Mouse (Mus musculus): Measurements from ENCODE around the gene Gm6377.

Gm6377 gene

DNA sequence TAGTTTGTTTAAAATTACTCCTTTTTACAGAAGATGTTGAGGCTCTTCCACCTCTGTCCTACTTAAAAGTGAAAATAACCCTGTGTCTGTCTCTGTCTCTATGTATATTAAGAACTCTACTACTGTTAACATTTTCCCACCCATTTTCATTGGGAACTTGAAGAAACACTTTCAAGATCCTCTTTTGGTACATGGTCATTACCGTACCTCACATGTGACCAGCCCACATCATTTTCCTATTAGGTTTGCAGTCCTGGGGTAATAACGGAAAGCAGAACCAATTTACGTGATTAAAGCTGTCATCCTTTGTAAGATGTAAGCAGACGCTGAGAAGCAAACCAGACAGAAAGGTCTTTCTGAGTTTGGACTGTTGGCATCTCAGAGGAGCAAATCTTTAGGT lies at the start of gene Gm6377:
Gene Gm6377 (plus strand): TSS at position 289 of the 400 bp plus-strand sequence.
- no peak for DNase-seq

DNA sequence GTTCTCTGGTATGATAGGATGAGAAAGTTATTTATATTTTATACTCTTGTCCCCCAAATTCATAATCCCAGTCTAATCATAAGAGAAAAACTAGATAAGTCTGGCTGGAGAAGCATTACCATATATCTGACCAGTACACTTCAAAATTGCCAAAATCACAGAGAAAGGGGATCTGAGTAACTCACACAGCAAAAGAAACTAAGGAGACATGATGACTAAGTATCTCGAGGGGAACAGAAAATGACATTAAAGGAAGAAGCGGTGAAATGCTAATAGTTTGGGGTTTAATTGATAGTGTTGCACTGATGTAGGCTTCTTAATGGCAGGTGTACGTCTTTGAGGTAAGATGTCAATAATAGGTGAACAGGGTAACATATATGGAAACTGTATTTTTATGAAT lies 49.4 kb upstream of the Gm6377 start:
- no peak for DNase-seq

DNA sequence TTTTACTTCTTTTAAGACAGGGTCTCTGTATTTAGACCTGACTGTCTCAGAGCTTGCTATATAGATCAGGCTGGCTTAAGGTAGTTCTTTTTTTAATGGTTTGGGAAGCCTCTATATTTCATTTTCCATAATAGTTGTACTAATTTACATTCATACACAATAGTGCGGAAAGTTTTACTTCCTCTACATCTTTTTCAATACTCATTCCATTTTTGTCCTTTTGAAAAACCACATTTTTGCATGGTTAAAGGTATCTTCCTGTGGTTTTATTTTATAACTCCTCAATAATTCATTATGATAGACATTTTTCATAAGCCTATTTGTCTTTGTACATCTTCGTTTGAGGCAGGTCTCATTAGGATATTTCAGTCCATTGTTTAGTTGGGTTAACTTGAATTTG lies 45.3 kb upstream of the Gm6377 start:
- DNase-seq, result no peak

DNA sequence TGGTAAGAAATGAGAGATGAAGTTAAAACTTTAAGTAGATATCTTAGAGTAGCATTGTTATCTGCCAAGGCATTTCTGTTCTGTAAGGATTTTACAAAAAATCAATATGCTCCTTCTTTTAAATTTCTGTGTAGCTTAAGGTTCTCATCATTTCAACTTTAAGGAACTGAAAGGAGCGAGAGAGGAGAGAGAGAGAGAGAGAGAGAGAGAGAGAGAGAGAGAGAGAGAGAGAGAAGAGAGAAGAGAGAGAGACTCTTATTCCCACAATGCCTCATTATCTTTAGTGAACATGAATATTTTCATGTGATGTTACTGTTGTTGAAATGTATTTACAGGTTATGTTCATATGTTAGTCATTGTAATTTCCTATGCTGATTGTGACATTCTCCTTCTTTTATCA lies 36.2 kb upstream of the Gm6377 start:
- no peak for DNase-seq

DNA sequence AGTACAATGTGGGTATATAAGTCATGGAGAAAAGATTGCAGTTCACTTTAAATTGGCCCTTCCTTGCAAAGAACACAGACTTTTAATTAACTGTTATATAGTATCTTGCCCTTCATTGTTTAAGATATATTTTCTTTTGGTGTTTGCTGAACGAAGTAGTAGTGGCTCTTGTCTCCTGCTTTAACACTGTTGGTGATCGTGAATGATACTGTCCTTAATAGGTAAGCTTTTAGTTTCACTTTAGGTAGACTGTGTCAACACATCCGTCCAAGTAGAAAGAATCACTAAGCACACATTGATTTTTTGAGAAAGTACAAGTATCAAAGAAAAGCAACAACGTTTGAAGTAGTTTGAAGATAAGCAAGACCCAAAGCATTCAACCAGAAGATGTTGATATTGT lies 35.7 kb upstream of the Gm6377 start:
- DNase-seq, result no peak

DNA sequence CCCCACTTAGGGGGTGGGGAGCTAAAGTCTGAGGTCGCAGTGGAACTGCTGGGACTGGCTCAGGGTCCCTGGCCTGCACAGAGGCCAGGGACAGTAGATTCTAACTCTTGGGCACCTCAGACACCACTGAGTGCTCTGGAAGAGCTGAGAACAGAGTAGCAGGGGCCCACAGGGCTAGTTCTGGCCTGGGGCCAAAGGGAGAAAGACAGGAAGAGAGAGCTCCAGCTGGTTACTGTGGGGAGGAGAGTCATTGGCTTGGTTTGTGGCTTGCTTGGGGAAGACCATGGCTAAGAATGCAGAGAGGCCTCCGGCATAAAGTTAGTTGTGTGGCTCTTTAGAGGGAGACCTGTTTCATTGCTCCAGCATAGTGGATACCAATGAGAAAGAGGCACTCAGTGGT lies 21.5 kb upstream of the Gm6377 start:
- no peak for DNase-seq

DNA sequence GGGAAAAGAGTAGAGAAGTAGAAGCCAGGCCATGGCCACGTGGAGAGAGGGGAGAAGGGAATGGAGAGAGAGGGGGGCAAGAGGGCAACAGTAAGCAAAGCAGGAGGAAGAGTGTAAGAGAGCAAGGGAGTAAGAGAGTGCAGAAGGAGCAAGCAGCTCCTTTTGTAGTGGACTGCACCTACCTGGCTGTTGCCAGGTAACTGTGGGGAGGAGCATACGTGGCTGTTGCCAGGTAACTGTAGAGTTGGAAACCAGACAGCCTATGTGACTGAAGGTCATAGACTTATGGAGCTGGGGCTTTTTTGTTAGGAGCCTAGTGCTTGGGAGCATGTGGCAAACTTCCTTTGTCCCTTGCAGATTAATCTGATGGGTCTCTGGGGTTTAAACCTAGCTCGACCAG lies 21.1 kb upstream of the Gm6377 start:
- DNase-seq, result no peak

DNA sequence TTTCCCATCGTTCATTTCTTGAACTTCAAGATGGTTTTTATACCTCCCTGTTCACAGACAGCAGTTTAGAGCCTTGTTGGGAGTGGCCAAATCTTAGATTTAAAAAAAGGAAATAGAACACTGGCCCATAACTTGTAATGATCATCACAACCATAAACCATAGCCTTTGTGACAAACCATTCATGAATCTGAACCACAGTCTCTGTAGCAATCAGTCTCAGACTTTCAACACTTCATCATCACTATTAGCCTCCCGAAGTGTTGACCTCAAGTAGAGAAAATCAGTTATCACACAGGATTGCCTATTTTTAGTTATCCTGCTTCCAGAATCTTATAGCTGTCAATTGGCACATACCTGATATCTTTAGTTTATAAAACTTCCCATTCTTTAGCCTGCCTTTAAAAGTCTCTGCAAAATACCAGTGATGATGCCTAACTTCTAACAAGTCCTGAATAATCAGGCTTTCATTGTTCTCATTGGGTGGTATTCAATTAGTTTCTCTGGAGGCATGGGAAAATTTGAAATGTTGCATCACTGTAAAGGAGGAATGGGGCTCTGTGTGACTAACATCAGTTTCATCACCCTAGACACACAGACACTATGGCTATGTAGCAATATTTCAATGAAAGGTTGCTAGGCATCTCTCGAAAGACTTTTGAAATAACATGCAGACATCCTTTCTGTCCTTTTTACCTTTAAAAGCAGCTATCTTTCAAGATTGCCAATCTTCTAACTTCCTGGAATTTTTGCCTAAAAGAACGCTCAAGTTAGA lies 11.7 kb upstream of the Gm6377 start:
- DNase-seq, result no peak

DNA sequence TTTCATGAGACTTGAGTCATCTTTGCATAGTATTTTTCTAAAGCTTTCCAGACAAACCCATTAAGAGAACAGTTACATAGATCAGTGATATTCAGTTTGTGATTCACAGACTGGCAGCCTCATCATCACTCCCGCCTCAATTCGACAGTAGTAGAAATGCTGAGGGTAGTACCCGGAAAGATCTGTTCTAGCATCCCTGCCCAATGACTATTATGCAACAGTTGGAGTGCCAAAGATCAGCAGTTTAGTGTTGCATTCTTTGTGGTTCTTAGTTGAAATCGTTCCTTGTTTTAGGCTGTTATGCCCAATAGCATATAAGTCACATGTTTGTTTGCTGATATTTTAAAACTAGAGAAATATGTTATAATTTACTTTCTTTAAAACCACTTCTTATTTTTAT lies 6.9 kb upstream of the Gm6377 start:
- no peak for DNase-seq

DNA sequence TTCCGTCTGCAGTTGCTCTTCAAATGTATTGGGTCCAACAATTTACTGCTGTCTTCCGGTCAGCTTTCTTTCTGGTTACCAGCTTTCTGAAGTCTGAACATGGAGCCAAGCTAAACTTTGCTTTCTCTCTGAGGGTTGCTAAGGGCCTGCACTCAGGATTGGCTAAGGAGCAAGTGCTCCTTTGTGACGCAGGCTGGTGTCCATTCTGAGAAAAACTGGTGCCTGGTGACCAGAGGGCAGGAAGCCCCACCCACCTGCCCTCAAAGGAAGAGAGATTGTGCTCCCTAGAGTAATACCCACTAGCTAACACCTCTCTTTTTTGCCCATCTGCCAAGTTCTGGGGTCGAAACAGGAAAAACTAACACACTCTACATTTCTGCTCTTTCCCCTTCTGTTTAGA lies 5.6 kb upstream of the Gm6377 start:
- DNase-seq, result no peak

DNA sequence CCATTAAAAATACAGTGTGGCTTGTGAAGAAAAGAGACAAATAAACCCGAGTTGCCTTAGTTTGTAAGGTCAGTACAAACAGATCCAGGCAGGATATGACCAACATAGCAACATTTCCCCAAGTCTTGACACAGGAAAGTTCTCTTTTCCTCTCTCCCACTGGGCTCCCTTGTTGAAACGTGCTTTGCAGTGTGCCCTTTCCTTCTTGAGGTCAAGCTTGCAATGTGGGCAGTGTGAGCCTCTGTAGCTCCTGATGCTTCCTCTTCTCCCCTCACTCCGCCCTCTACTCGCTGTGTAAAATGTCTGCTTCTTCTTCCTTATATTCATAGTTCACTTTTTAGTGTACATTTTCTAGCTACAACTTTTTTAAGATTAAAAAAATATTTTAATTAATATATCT lies 5.1 kb upstream of the Gm6377 start:
- no peak for DNase-seq

DNA sequence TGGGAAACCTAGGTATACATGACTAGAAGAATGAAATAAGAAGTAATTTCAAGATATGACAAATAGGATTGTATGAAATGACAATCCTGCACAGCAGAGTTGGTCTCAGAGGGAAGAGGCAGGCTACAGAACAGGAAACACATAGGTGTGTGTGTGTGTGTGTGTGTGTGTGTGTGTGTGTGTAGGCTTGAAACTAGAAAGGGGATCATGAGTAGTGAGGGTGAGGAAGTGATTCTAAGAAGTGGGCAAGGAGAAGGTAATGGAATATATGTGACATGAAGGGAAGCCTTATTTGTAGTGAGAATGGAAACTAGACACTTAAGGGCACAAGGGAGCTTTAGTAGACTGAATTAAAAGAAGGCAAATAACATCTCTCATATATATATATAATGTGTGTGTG lies 11.3 kb downstream of the Gm6377 start:
- DNase-seq, result no peak

DNA sequence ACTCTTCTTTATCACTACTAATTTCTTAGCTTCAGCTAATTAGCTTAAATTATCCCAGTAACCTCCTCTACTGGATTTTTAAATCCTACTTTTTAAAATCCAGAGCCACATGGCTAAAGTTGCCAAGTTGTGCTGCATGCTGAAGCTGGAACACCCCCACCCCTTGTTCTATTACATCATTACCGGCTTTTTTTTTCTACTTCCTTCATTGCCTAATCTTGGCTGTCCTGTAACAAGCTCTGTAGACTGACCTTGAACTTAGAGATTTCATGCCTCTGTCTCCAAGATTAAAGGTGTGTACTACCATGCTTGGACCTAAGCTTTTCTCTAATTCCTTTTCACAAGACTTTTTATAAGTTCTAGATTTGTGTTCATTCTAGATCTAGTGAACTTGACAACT lies 32.2 kb downstream of the Gm6377 start:
- DNase-seq, result no peak

DNA sequence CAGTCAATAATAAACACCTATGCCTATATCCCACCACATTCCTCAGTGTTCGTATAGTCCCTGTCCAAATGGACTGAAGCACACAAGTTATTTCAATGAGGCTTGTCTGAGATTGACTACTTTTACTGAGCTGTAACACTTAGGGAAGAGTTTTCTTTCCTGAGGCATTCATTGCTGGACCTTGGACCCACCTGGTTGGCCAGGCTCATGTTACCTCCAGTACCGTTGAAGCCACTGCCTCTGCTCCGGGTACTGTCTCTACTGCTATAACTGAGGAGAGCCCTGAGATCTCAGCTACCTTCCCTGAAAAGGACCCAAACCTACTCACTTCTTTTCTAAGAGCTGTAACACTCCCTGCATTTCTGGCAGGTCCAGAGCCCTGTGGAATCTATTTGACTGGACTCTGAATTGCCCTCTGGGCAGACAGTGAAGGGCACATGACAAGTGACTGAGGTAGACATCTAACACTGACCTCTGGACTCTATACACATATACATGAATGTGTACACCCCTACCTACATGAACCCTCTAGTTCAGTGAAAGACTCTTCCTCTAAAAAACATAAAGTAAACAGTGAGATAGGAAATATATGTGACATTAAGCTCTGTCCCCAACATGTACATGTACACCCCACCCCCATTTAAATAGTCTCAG lies 39.0 kb downstream of the Gm6377 start:
- no peak for DNase-seq

DNA sequence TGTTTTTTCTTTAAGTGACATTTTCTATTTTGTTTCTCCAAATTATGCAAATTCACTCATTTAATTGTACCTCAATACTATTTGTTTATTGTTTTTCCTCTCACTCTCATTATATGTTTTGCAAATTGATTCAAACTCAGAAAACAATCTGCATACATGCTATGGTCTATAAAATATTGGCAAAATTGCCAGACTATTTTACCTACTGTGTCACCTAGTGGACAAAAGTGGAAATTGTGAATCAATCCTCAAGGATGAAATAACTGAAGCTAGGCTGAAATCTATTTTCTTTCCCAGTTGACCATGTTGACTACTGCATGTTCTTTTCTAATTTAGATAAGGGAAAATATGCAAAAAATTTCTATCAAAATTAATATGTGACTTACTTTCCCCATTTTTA lies 41.6 kb downstream of the Gm6377 start:
- no peak for DNase-seq

All from cerebellum, adult 11-12 months (tissue).